Mouse (Mus musculus) brain, embryonic 14.5 days (tissue): ENCODE data around the gene Ccr9.

Experiments used
- CTCF ChIP-seq: fragments of 200-500 bp; IDR thresholded peaks from 2 replicates; pipeline ENCODE4 v1.5.1; 2012; ENCODE audit warnings: inconsistent platforms, mild to moderate bottlenecking, moderate library complexity, borderline replicate concordance; ENCODE audit not compliant: insufficient read depth, insufficient read length; ENCODE audit errors: extremely low read depth
- POLR2A ChIP-seq: fragments of 200-500 bp; IDR thresholded peaks from 2 replicates; pipeline ENCODE4 v1.6.1; 2012; ENCODE audit warnings: mild to moderate bottlenecking, inconsistent platforms, borderline replicate concordance; ENCODE audit not compliant: poor library complexity, insufficient read depth, insufficient read length, severe bottlenecking; ENCODE audit errors: extremely low read depth

GRCm38 (mm10) chr9:123756752-123757151 is 78.5 kb downstream of the Ccr9 start:
- TF ChIP-seq POLR2A (no peak), CTCF (no peak)
